Mouse (Mus musculus): Measurements from ENCODE around the gene Thumpd3.

Thumpd3 gene

DNA sequence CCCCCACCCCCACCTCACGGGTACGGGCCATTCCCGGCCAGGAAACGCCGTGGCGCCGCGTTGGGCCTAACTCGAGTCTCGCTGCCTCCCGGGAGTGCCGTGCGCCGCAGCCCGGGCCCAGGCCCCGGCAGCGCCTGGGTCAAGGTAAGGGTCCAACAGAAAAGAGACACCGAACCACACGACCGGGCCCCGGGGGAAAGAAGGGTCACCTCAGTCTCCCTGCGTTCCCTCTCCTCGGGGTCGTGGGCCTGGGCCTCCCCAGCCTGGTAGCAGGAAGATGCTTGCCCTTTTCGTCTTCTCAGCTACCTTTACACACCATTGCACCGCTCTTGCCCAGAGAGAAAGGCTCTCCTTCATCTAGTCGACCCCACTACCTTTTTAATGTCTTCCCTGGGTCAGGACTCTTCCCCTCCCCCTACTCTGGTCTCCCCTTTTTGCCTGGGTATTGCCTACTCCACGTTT lies 31.6 kb downstream of the Thumpd3 start:
- DNase-seq (ENCODE audit: low read depth in 2 of 2, low spot score in 2 of 2): no peak

DNA sequence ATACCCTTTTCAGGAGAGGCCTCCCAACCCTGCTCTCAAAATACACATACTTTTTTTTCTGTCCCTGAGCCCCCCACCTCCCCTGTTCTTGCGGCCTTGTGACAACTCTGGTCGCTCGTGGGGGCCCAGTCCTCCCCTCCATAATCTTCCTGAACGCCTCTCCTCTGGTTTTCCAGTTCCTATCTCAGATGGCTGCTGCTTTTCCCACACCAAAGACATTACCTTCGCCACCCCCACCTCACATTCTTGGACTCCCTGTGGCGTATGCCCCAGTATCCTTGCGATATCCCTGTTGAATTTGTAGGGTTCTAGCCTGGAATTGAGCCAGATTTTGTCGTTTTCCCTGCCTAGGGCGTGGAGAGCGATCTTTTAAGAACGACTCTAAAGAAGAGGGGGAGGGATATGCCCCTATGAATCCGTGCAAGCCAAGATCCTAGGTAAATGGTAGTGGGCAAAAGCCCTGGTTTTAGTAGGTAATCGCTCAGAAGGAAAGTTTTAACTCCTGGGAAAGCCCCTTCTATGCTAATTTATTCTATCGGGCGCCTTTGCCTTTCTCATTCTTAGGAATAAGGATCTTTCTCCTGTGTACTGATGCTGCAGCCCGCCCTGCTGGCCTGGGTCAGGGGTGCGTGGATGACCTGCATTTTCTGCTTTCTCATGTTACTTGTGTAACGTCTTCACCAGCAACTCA lies 32.2 kb downstream of the Thumpd3 start:
- no peak for DNase-seq (ENCODE audit: low read depth in 2 of 2, low spot score in 2 of 2)

DNA sequence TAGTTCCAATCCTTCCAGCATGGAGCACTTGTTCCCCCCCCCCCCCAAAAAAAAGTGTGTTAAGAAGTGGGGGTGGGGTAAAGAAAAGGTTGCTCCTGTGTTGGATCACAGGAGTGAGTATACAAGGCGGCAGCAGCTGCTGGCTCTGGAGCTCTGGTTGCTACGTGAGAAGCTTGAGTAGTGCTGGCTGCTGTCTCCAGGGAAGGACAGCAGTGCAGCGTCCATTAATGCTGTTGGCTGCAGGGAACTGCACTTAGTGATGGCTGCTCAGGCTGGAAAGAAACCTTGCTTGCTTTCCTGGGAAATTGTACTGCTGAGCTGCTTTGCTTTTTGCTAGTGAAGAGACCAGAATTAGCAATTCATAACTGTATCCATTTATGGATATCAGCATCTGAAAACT lies 33.5 kb downstream of the Thumpd3 start:
- no peak for DNase-seq (ENCODE audit: low read depth in 2 of 2, low spot score in 2 of 2)

DNA sequence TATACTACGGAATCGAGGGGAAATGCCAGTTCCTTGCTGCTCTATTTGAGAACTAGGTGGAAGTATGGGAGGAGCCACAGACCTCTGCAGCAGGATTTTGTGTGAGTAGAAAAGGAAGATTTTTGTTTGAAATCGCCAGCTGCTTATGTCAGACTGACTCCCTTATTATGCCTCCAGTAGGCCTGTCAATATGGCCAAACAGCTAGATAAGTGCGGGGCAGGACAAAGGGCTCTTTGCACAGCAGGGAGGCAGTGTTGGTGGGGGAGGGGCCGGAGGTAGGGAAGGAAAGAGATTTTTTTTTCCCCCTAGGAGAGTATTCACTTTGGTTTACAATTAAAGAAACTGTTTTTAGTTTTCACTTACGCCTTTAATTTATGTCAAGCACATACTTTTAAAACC lies 36.2 kb downstream of the Thumpd3 start:
- DNase-seq (ENCODE audit: low read depth in 2 of 2, low spot score in 2 of 2): no peak

DNA sequence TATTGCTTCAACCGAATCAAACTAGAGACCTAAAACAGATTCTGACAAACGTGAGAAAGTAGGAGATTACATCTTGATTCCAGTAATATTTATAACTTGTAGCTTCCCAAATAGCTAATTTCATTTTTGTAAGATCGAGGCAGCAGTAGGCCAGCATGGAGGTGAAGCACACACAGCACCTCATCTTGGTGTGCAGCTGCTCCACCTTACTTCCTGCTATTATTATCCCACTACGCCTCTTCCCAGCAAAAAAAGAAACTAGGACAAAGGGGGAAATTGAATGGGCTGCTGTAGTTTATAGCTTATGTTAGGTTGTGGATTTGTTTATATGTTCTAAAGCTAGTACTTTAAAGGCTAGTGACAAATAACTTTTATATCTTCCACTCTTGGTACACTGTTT lies 38.6 kb downstream of the Thumpd3 start:
- no peak for DNase-seq (ENCODE audit: low read depth in 2 of 2, low spot score in 2 of 2)

DNA sequence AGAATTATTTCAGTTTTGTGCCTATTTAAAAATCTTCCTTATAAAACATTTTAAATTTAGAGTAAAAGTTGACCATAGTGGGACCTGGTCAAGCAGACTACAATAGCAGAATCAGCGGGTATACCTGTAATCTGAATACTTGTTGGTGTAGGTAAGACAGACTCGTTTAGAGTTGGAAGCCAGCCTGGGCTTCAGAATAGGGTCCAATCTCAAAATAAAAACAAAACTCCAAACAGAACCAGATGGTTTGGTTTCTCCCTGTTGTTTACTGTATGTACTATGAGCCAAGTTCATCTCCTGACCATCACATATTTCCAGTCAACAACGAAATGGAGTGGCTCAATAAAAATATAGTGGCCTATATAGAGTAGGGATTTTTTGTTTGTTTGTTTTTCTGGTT lies 47.2 kb downstream of the Thumpd3 start:
- DNase-seq (ENCODE audit: low read depth in 2 of 2, low spot score in 2 of 2): no peak

DNA sequence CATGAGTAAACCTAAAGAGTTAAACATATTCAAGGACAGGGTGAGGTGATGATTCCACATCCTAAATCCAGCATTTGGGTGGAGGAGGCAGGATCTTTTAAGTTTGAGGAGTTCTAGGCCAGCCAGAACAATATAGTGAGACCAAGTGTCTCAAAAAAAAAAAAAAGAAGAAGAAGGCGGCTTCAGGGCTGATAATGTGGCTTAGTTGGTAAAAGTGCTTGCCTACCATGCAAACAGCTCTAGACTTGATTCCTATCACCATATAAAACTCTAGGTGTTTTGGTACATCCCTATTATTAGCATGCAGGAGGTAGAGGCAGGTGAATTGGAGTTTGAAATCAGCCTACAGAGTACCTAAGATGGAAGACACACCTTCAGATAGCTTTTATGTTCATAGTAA lies 49.5 kb downstream of the Thumpd3 start:
- no peak for DNase-seq (ENCODE audit: low read depth in 2 of 2, low spot score in 2 of 2)

DNA sequence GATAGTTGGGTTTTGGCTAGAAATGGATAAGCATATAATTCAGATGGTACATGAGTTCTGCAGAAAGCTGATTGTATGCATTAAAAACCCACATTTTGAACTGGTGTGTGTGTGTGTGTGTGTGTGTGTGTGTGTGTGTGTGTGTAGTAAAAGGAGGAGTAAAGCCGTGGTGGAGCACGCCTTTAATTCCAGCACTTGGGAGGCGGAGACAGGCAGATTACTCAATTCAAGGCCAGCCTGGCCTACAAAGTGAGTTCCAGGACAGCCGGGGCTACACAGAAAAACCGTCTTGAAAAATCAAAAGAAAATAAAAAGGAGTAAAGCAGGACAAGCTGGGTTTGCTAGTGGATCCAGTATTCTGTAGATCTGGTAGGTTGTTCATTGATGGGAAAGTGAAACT lies 51.6 kb downstream of the Thumpd3 start:
- DNase-seq (ENCODE audit: low read depth in 2 of 2, low spot score in 2 of 2): no peak

DNA sequence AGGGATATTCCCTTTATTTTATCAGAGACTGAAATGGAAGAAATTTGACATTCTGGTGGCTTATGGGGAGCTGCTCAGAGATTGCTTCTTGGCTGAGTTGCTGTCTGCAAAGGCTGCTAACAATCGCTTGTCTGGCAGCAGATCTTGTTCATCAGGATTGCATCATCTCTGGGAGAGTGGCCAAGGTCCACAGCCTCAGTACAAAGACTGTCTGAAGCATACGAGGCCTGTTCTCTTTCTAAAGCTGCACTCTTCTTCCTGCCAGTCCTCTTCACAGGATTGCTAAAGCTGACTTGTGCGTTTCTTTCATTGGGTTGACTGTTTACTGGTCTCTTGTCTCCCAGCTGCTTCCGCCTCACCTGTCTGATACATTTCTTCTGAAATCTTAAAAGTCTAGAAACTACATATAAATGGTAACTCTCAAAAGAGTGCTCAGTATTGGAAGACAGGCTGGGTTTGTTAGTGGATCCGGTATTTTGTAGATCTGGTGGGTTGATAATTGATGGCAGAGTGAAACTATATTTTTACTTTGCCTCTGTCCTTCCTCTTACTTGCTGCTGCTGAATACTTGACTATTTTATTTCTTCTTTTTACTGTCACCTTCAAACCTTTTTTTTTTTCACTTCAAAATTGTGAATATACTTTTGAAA lies 53.7 kb downstream of the Thumpd3 start:
- DNase-seq (ENCODE audit: low read depth in 2 of 2, low spot score in 2 of 2): no peak

DNA sequence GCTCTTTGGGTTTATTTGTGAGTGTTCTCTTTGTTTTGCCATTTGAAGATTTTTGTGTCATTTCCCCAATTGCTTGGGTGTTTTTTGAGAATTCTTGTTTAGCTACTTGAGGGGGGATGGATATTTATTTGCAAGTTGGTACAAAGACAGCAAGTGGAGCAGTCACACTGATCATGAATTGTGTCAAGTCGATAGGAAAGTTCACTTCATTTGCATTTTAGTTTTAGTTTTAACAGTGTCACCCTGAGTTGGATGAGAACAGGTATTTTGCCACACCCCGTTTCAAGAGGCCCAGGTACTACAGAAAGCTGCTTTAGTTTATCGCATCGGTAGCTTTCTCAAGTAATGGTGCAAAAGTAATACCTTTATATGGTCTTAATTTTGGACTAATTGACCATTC lies 56.5 kb downstream of the Thumpd3 start:
- DNase-seq (ENCODE audit: low read depth in 2 of 2, low spot score in 2 of 2): no peak

DNA sequence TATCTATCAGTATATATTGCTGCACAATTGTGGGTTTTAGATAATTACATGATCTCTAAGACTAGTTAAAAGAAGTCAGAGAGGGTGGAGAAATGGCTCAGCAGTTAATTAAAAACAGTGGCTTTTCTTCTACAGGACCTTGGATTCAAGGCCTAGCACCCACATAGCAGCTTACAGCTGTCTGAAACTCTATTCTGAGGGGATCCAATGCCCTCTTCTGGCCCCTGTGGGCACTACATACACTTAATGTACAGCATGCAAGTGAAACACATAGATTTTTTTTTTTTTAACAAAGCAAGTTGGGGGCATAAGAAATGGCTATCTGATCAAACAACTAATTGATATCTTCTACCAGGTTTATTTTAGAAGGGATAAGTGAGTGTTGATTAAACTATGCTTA lies 57.7 kb downstream of the Thumpd3 start:
- peak; percentile 52 to 75 for DNase-seq (ENCODE audit: low read depth in 2 of 2, low spot score in 2 of 2)

DNA sequence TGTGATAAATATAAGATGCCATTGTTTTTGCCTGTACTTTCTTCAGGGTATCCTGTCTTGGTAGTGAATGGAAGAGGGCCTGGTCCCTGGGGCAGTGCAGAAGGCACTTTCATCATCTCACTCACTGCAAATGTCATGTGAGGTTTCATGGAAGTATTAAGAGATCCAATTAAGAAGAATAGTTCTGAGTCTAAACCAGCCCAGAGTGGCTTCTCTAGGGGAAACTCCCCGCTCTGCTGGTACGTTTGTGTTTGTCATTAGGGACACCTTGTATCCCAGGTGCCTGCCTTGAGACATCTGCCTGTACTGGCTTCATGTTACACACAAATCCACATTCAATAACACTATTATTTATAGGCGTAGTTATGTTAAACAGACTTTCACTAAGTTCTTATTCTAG lies 63.4 kb downstream of the Thumpd3 start:
- DNase-seq (ENCODE audit: low read depth in 2 of 2, low spot score in 2 of 2): no peak

DNA sequence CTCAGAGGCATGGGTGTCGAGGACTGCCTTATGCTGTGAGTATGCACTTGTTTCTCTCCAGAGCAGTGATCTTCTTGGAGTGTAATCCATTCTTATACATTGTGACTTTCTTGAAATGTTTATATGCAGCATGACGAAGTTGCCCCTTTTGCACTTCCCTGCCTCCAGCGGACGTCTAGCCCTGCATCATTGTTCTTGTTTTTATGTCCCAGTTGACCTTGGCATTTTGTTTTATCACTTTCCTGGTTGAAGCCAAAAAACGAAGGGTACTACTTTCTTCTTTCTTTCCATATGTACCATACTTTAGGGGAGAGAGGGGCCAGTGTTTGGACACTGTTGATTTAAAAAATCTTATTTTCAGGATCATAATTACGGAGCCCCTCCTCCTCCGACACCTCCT lies 63.9 kb downstream of the Thumpd3 start:
- no peak for DNase-seq (ENCODE audit: low read depth in 2 of 2, low spot score in 2 of 2)
